Mouse (Mus musculus): Measurements from ENCODE around the gene Gpr37.

The Gpr37 gene

GRCm38 (mm10) chr6:25690629-25691028, at the start of gene Gpr37:
TSS of gene Gpr37 (minus strand) at chr6:25690729.
- no peak for DNase-seq

- DNase-seq: no peak
These were observed 46.0 kb upstream of the Gpr37 start for GRCm38 (mm10) chr6:25736533-25736932.

GRCm38 (mm10) chr6:25726560-25726959, 36.0 kb upstream of the Gpr37 start:
- DNase-seq: no peak

- no peak for DNase-seq
These were observed 20.1 kb upstream of the Gpr37 start for GRCm38 (mm10) chr6:25710601-25711000.

GRCm38 (mm10) chr6:25709250-25709895, 18.8 kb upstream of the Gpr37 start:
- DNase-seq: no peak

GRCm38 (mm10) chr6:25699956-25700355, 9.4 kb upstream of the Gpr37 start:
- no peak for DNase-seq

- DNase-seq: no peak
These were observed 284 bp downstream of the Gpr37 start for GRCm38 (mm10) chr6:25690284-25690605.

- no peak for DNase-seq
These were observed 827 bp downstream of the Gpr37 start for GRCm38 (mm10) chr6:25689520-25690283.

- DNase-seq: no peak
These were observed 1.5 kb downstream of the Gpr37 start for GRCm38 (mm10) chr6:25688927-25689519.

GRCm38 (mm10) chr6:25686760-25687200, 3.7 kb downstream of the Gpr37 start:
- no peak for DNase-seq

GRCm38 (mm10) chr6:25684391-25684790, 6.1 kb downstream of the Gpr37 start:
- no peak for DNase-seq

- no peak for DNase-seq
These were observed 15.4 kb downstream of the Gpr37 start for GRCm38 (mm10) chr6:25675111-25675510.

GRCm38 (mm10) chr6:25673801-25674200, 16.7 kb downstream of the Gpr37 start:
- DNase-seq: no peak

GRCm38 (mm10) chr6:25670150-25670549, 20.4 kb downstream of the Gpr37 start:
- DNase-seq: no peak

GRCm38 (mm10) chr6:25663942-25664341, 26.6 kb downstream of the Gpr37 start:
- DNase-seq: no peak

GRCm38 (mm10) chr6:25659924-25660675, 30.4 kb downstream of the Gpr37 start:
- no peak for DNase-seq

All from B cell, adult 2 months (primary cell).